Mouse (Mus musculus) skeletal muscle tissue, adult 2 months (tissue): Measurements from ENCODE around the gene Mterf1b.

Source experiments
- DNase-seq: peaks from one replicate; pipeline ENCODE4 v3.0.0-alpha.2; 2012; ENCODE audit warnings: low read depth, low spot score

Mterf1b gene

DNA sequence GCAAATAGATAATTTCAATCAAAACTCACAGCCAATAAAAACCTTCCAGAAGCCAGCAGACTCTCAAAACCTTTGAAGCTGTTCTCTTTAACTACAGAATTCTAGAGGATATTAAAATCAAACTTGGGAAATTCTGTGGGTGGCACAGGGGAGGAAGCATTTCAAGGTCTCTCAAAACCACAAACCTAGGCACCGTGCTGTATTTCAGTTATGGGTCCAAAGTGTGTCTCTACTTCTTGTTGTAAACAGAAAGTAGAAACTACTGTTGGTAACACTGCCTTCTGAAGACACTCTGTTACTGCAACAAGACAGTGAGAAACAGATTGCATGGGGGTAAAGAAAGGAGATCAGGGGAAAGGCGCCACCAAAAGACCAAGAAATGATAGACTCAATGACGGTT is 52.8 kb downstream of the Mterf1b start:
- DNase-seq, result no peak

DNA sequence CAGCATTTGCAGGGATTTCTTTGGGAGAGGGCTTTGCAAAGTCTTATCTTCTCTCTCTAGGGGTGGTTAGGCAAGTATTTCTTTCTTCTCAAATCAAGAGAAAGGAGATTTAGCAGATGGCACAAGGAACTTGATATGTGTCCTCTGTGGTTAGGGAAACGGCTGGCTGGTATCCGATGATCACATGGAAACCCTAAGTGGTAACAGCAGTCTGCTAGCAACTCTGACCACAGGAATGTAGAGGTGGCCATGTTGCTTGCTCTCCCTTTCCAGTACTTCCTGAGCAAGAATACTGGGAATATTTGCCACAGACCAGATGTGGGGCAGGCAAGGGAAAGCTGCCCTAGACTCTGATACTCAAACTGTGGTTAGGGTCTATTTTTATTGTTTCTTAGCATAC is 53.9 kb downstream of the Mterf1b start:
- peak; percentile 10 for DNase-seq
